Mouse (Mus musculus): Measurements from ENCODE around the gene Atxn2.
A peak's percentile ranks its signal among the peaks of the same experiment; 100 is the strongest.
"Not testable (repeated sequence)": the region's sequence is repeated elsewhere in the genome, so short reads cannot be mapped to it uniquely, and the experiment has no call there.

Atxn2 gene

GRCm38 (mm10) chr5:121712232-121712933 lies 1.2 kb downstream of the Atxn2 start:
- DNase-seq, result peak; percentile 59

- DNase-seq, result peak; percentile 71
These were observed 1.9 kb downstream of the Atxn2 start for GRCm38 (mm10) chr5:121712934-121713538.

GRCm38 (mm10) chr5:121714331-121714730 lies 3.2 kb downstream of the Atxn2 start:
- DNase-seq, result no peak

- DNase-seq, result peak; percentile 29
These were observed 3.8 kb downstream of the Atxn2 start for GRCm38 (mm10) chr5:121714928-121715327.

GRCm38 (mm10) chr5:121718462-121718861 lies 7.3 kb downstream of the Atxn2 start:
- DNase-seq, result no peak

GRCm38 (mm10) chr5:121720888-121721585 lies 9.9 kb downstream of the Atxn2 start:
- DNase-seq, result peak; percentile 30

- no peak for DNase-seq
These were observed 10.7 kb downstream of the Atxn2 start for GRCm38 (mm10) chr5:121721841-121722240.

- no peak for DNase-seq
These were observed 13.5 kb downstream of the Atxn2 start for GRCm38 (mm10) chr5:121724678-121725077.

- no peak for DNase-seq
These were observed 18.9 kb downstream of the Atxn2 start for GRCm38 (mm10) chr5:121730057-121730456.

GRCm38 (mm10) chr5:121736641-121737040 lies 25.5 kb downstream of the Atxn2 start:
- no peak for DNase-seq

GRCm38 (mm10) chr5:121738162-121738561 lies 27.0 kb downstream of the Atxn2 start:
- DNase-seq, result not testable (repeated sequence)

- DNase-seq, result no peak
These were observed 27.5 kb downstream of the Atxn2 start for GRCm38 (mm10) chr5:121738576-121739191.

- no peak for DNase-seq
These were observed 29.4 kb downstream of the Atxn2 start for GRCm38 (mm10) chr5:121740516-121740915.

GRCm38 (mm10) chr5:121742915-121743314 lies 31.8 kb downstream of the Atxn2 start:
- DNase-seq, result no peak

GRCm38 (mm10) chr5:121747884-121748594 lies 36.9 kb downstream of the Atxn2 start:
- not testable (repeated sequence) for DNase-seq

GRCm38 (mm10) chr5:121749633-121750032 lies 38.5 kb downstream of the Atxn2 start:
- no peak for DNase-seq

GRCm38 (mm10) chr5:121757900-121758299 lies 46.8 kb downstream of the Atxn2 start:
- DNase-seq, result no peak

GRCm38 (mm10) chr5:121758341-121758740 lies 47.2 kb downstream of the Atxn2 start:
- no peak for DNase-seq

GRCm38 (mm10) chr5:121759921-121760320 lies 48.8 kb downstream of the Atxn2 start:
- no peak for DNase-seq

GRCm38 (mm10) chr5:121761459-121761858 lies 50.3 kb downstream of the Atxn2 start:
- no peak for DNase-seq

- no peak for DNase-seq
These were observed 51.8 kb downstream of the Atxn2 start for GRCm38 (mm10) chr5:121762949-121763348.

- DNase-seq, result no peak
These were observed 53.9 kb downstream of the Atxn2 start for GRCm38 (mm10) chr5:121765020-121765419.
